ENCODE assay signal across 18 mouse cellular contexts in the genomic region with DNA sequence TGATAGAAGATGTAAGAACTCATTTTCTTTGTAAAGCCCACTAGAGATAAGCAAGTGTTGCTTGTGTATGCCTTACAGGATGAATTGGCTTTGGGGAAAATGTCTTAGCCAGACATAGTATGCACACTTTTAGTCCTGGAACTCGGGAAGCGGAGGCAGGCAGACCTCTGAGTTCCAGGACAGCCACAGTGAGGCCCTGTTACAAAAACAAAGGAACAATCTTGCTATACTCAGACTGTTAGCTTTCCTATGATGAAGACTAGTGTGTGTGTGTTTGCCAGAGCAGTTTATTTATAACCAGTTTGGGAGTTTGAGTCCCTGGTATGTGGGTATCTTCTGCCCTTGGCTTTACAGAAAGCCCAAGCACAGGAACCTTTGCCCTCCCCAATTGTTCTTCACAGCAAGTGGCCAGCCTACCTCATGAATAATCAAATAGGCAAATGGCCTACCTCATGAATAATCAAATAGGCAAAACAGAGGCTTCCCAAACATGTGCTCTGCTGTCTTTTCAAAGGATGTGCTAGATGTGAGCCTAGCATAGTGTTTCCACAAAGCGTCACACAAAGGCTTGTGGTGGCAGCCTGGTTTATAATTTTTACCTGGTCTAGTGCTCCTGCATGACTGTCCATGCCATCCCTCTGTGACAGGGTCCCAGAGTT. TPM values are rescaled to one million over a fixed set of nuclear protein-coding genes. Genes with fewer than 3 reads are reported as not detected.
DNase-seq lines count a peak whose midpoint lies in the region; ATAC-seq and TF ChIP-seq lines count a peak whose summit lies in the region.
"Had no signal": no experiment of that assay in that cellular context is flagged by ENCODE, and none has a peak within 500 bp of the region (broad histone marks: within the 10 kb centered on the region; RNA-seq: fewer than 3 reads in every experiment).

No protein-coding gene starts in this region.

- no peak for DNase-seq in midbrain, embryonic 11.5 days (ENCODE audit: low spot score, missing footprints)
- no peak for DNase-seq in midbrain, embryonic 10.5 days (ENCODE audit: low spot score)
- DNase-seq in ZHBTc4 (ENCODE audit: low read depth, low spot score), result peak; percentile 65
- DNase-seq in hindbrain, embryonic 10.5 days (ENCODE audit: low spot score), result peak; percentile 22
- DNase-seq in midbrain, postnatal 0 days (ENCODE audit: low spot score), result peak; percentile 12
- DNase-seq in testis, postnatal 10 days (ENCODE audit: low spot score), result no peak
- DNase-seq in layer of hippocampus, adult 11-12 months (ENCODE audit: low spot score), result no peak
- no peak for DNase-seq in spleen, adult 12 weeks (ENCODE audit: low spot score)
- DNase-seq: adrenal gland, postnatal 10 days; B cell, adult 2 months; cerebellum, adult 9-11 months; gastrocnemius, adult 2 months; kidney, postnatal 4 days; left cerebral cortex, postnatal 4 days; thymus, postnatal 14 days had no signal

- no peak overlapping the region for H3K27ac ChIP-seq in midbrain, embryonic 11.5 days (ENCODE audit: low read depth, low read length)
- H3K27ac ChIP-seq in midbrain, embryonic 10.5 days (replicated peaks), result no peak overlapping the region
- H3K27ac ChIP-seq in hindbrain, embryonic 10.5 days, result no peak overlapping the region; the same call in 1 of the 2 replicates
- H3K27ac ChIP-seq in midbrain, postnatal 0 days (ENCODE audit: low read depth, low read length), result no peak overlapping the region
- H3K27ac ChIP-seq: embryonic facial prominence, embryonic 10.5 days; gastrocnemius, adult 2 months; intestine, embryonic 15.5 days; liver, embryonic 12.5 days had no signal

- no peak for TF ChIP-seq CTCF in midbrain, postnatal 0 days (IDR thresholded peaks at IDR 0.05)

- H3K4me2 ChIP-seq in midbrain, embryonic 11.5 days, result no peak overlapping the region
- H3K4me2 ChIP-seq in midbrain, postnatal 0 days (ENCODE audit: low read depth, low read length, poor library complexity, severe bottlenecking), result no peak overlapping the region
- H3K4me2 ChIP-seq: intestine, embryonic 15.5 days; liver, embryonic 12.5 days had no signal

- H3K4me1 ChIP-seq in midbrain, embryonic 11.5 days (ENCODE audit: control insufficient read depth, insufficient read depth, low read length), result no peaks in the 10 kb centered on the region
- no peaks in the 10 kb centered on the region for H3K4me1 ChIP-seq in midbrain, embryonic 10.5 days
- H3K4me1 ChIP-seq in hindbrain, embryonic 10.5 days (replicated peaks), result peaks cover 10% of the 10 kb centered on the region
- no peaks in the 10 kb centered on the region for H3K4me1 ChIP-seq in midbrain, postnatal 0 days (ENCODE audit: insufficient read depth, low read length)
- H3K4me1 ChIP-seq: embryonic facial prominence, embryonic 10.5 days; intestine, embryonic 15.5 days had no signal

- H3K9ac ChIP-seq in midbrain, embryonic 11.5 days (ENCODE audit: low read length), result no peak overlapping the region
- no peak overlapping the region for H3K9ac ChIP-seq in midbrain, postnatal 0 days (replicated peaks; ENCODE audit: low read length, poor library complexity, severe bottlenecking)
- H3K9ac ChIP-seq: intestine, embryonic 15.5 days; liver, embryonic 12.5 days had no signal

- no peak overlapping the region for H3K4me3 ChIP-seq in midbrain, embryonic 11.5 days (ENCODE audit: low read depth, low read length)
- H3K4me3 ChIP-seq in midbrain, embryonic 10.5 days, result no peak overlapping the region
- H3K4me3 ChIP-seq in hindbrain, embryonic 10.5 days, result no peak overlapping the region
- H3K4me3 ChIP-seq in midbrain, postnatal 0 days (ENCODE audit: low read depth, low read length), result no peak overlapping the region
- H3K4me3 ChIP-seq: embryonic facial prominence, embryonic 10.5 days; gastrocnemius, adult 2 months; intestine, embryonic 15.5 days; liver, embryonic 12.5 days had no signal

- no peaks in the 10 kb centered on the region for H3K27me3 ChIP-seq in midbrain, embryonic 11.5 days (ENCODE audit: control insufficient read depth, insufficient read depth, low read length)
- no peaks in the 10 kb centered on the region for H3K27me3 ChIP-seq in midbrain, embryonic 10.5 days (ENCODE audit: low read depth, poor library complexity, severe bottlenecking)
- no peaks in the 10 kb centered on the region for H3K27me3 ChIP-seq in hindbrain, embryonic 10.5 days (ENCODE audit: insufficient read depth, poor library complexity, severe bottlenecking)
- H3K27me3 ChIP-seq in midbrain, postnatal 0 days (ENCODE audit: insufficient read depth, low read length), result no peaks in the 10 kb centered on the region
- H3K27me3 ChIP-seq: intestine, embryonic 15.5 days; liver, embryonic 12.5 days had no signal

- H3K36me3 ChIP-seq in midbrain, embryonic 11.5 days (ENCODE audit: control insufficient read depth, insufficient read depth, low read length), result peaks cover 30% of the 10 kb centered on the region
- peaks cover 99% of the 10 kb centered on the region for H3K36me3 ChIP-seq in midbrain, embryonic 10.5 days
- H3K36me3 ChIP-seq in hindbrain, embryonic 10.5 days, result peaks cover 99% of the 10 kb centered on the region
- peaks cover 81% of the 10 kb centered on the region for H3K36me3 ChIP-seq in midbrain, postnatal 0 days (ENCODE audit: insufficient read depth, low read length)

- ATAC-seq in midbrain, embryonic 11.5 days (ENCODE audit: low FRiP score), result peak; percentile 69; the same call in 1 of the 2 replicates
- no peak for ATAC-seq in midbrain, postnatal 0 days (ENCODE audit: low FRiP score)
- ATAC-seq: intestine, embryonic 15.5 days; liver, embryonic 12.5 days had no signal

- H3K9me3 ChIP-seq in midbrain, embryonic 11.5 days (ENCODE audit: control insufficient read depth, low read length), result no peaks in the 10 kb centered on the region
- H3K9me3 ChIP-seq in midbrain, embryonic 10.5 days (replicated peaks), result no peaks in the 10 kb centered on the region
- no peaks in the 10 kb centered on the region for H3K9me3 ChIP-seq in hindbrain, embryonic 10.5 days
- H3K9me3 ChIP-seq in midbrain, postnatal 0 days (ENCODE audit: low read length), result no peaks in the 10 kb centered on the region
- H3K9me3 ChIP-seq: embryonic facial prominence, embryonic 10.5 days; intestine, embryonic 15.5 days; liver, embryonic 12.5 days had no signal

- 87% methylated on average over 3 of the region's 3 CpGs for WGBS in midbrain, embryonic 11.5 days
- 94% methylated on average over 3 of the region's 3 CpGs for WGBS in midbrain, embryonic 10.5 days
- 82% methylated on average over 3 of the region's 3 CpGs for WGBS in hindbrain, embryonic 10.5 days
- WGBS in midbrain, postnatal 0 days, result 45% methylated on average over 3 of the region's 3 CpGs

RNA-seq across cellular contexts. Expression of gene Iars, which starts 24.3 kb away (rescaled TPM):
- polyA plus RNA-seq in midbrain, embryonic 11.5 days (2014; fragmentation: Nextera tagmentation; extraction: Ambion mirVana), result 109 and 111 TPM in 2 replicates
- polyA plus RNA-seq in midbrain, embryonic 10.5 days (2016; fragmentation: Nextera tagmentation; extraction: Ambion mirVana), result 105 and 113 TPM in 2 replicates
- polyA plus RNA-seq in hindbrain, embryonic 10.5 days (2016; fragmentation: Nextera tagmentation; extraction: Ambion mirVana), result 98.0 and 111 TPM in 2 replicates
- total RNA-seq in midbrain, postnatal 0 days (2014; rRNA removed), result 30.6 and 33.4 TPM in 2 replicates
- polyA plus RNA-seq in midbrain, postnatal 0 days (2015; fragmentation: Nextera tagmentation; extraction: Ambion mirVana), result 19.2 and 19.8 TPM in 2 replicates

RNA-seq across cellular contexts. Expression of gene Nol8, which starts 53.3 kb away (rescaled TPM):
- 24.0 and 24.1 TPM in 2 replicates for polyA plus RNA-seq in midbrain, embryonic 11.5 days (2014; fragmentation: Nextera tagmentation; extraction: Ambion mirVana)
- 22.7 and 23.9 TPM in 2 replicates for polyA plus RNA-seq in midbrain, embryonic 10.5 days (2016; fragmentation: Nextera tagmentation; extraction: Ambion mirVana)
- 15.2 and 23.1 TPM in 2 replicates for polyA plus RNA-seq in hindbrain, embryonic 10.5 days (2016; fragmentation: Nextera tagmentation; extraction: Ambion mirVana)
- 9.2 and 12.0 TPM in 2 replicates for total RNA-seq in midbrain, postnatal 0 days (2014; rRNA removed)
- polyA plus RNA-seq in midbrain, postnatal 0 days (2015; fragmentation: Nextera tagmentation; extraction: Ambion mirVana), result 10.8 TPM in 2 replicates

RNA-seq across cellular contexts. Expression of gene Cenpp, which starts 53.6 kb away (rescaled TPM):
- polyA plus RNA-seq in midbrain, embryonic 11.5 days (2014; fragmentation: Nextera tagmentation; extraction: Ambion mirVana), result 40.7 and 45.1 TPM in 2 replicates
- polyA plus RNA-seq in midbrain, embryonic 10.5 days (2016; fragmentation: Nextera tagmentation; extraction: Ambion mirVana), result 32.1 and 38.4 TPM in 2 replicates
- polyA plus RNA-seq in hindbrain, embryonic 10.5 days (2016; fragmentation: Nextera tagmentation; extraction: Ambion mirVana), result 31.9 and 35.1 TPM in 2 replicates
- total RNA-seq in midbrain, postnatal 0 days (2014; rRNA removed), result 1.3 and 9.3 TPM in 2 replicates
- 6.9 and 7.1 TPM in 2 replicates for polyA plus RNA-seq in midbrain, postnatal 0 days (2015; fragmentation: Nextera tagmentation; extraction: Ambion mirVana)

Comparison
In these comparisons a context has a peak if more than half of its experiments do, and no peak if none do; other contexts are left out.
1. DNase-seq: peak in ZHBTc4 (single experiment), hindbrain, embryonic 10.5 days (single experiment) and midbrain, postnatal 0 days (single experiment); none in midbrain, embryonic 11.5 days (single experiment), midbrain, embryonic 10.5 days (single experiment), testis, postnatal 10 days (single experiment), layer of hippocampus, adult 11-12 months (single experiment) and spleen, adult 12 weeks (single experiment).